Mouse (Mus musculus) left cerebral cortex, postnatal 4 days (tissue): Measurements from ENCODE around the gene Ccdc158. TPM values are rescaled to one million over a fixed set of nuclear protein-coding genes. Genes with fewer than 3 reads are reported as not detected.

ENCODE experiments used
- DNase-seq: peaks from one replicate; pipeline ENCODE4 v3.0.0-alpha.2; 2022
- intact Hi-C: fragments of 180-260 bp; cut with DNase I; formaldehyde crosslinking; loops from one replicate; pipeline ENCODE4 v1.15.1; 2025
- total RNA-seq, 2 experiments: library from RNA; stranded (reverse); gene quantifications; 2 replicates each; pipeline ENCODE4 v1.2.3; 2021

The Ccdc158 gene
- under 1 TPM; 0.52 to 0.64 TPM for total RNA-seq

- DNase-seq = peak; percentile 78
- intact Hi-C loops = loop anchor here (10.0 kb wide), 1 partner anchor 490 kb away; no protein-coding TSS in a partner anchor
Observed at GRCm38 (mm10) chr5:92674859-92675573, at the start of gene Ccdc158. Gene Ccdc158 (minus strand): TSS chr5:92675271.

GRCm38 (mm10) chr5:92721610-92722009 lies 46.5 kb upstream of the Ccdc158 start:
- intact Hi-C loops = no loop called here
- DNase-seq = no peak

- DNase-seq = no peak
- intact Hi-C loops = no loop called here
Observed at GRCm38 (mm10) chr5:92718856-92719255, 43.8 kb upstream of the Ccdc158 start.

- DNase-seq = no peak
- intact Hi-C loops = no loop called here
Observed at GRCm38 (mm10) chr5:92717666-92718360, 42.7 kb upstream of the Ccdc158 start.

GRCm38 (mm10) chr5:92715890-92716289 lies 40.8 kb upstream of the Ccdc158 start:
- intact Hi-C loops = no loop called here
- no peak for DNase-seq

GRCm38 (mm10) chr5:92715319-92715718 lies 40.2 kb upstream of the Ccdc158 start:
- intact Hi-C loops = no loop called here
- DNase-seq = no peak

- no peak for DNase-seq
- intact Hi-C loops = no loop called here
Observed at GRCm38 (mm10) chr5:92714886-92715285, 39.8 kb upstream of the Ccdc158 start.

GRCm38 (mm10) chr5:92712621-92713395 lies 37.7 kb upstream of the Ccdc158 start:
- no peak for DNase-seq
- intact Hi-C loops = no loop called here

GRCm38 (mm10) chr5:92711666-92712290 lies 36.7 kb upstream of the Ccdc158 start:
- DNase-seq = no peak
- intact Hi-C loops = no loop called here

- intact Hi-C loops = no loop called here
- DNase-seq = no peak
Observed at GRCm38 (mm10) chr5:92710779-92711178, 35.7 kb upstream of the Ccdc158 start.

GRCm38 (mm10) chr5:92707921-92708491 lies 32.9 kb upstream of the Ccdc158 start:
- no peak for DNase-seq
- intact Hi-C loops = no loop called here

- intact Hi-C loops = no loop called here
- no peak for DNase-seq
Observed at GRCm38 (mm10) chr5:92703671-92704070, 28.6 kb upstream of the Ccdc158 start.

GRCm38 (mm10) chr5:92701750-92702149 lies 26.7 kb upstream of the Ccdc158 start:
- DNase-seq = no peak
- intact Hi-C loops = no loop called here

- intact Hi-C loops = no loop called here
Observed at GRCm38 (mm10) chr5:92698837-92699529, 23.9 kb upstream of the Ccdc158 start.

GRCm38 (mm10) chr5:92698131-92698836 lies 23.2 kb upstream of the Ccdc158 start:
- DNase-seq = no peak
- intact Hi-C loops = no loop called here

More at GRCm38 (mm10) chr5:92698837-92699529, 23.9 kb upstream of the Ccdc158 start:
- no peak for DNase-seq

- intact Hi-C loops = no loop called here
- DNase-seq = peak; percentile 33
Observed at GRCm38 (mm10) chr5:92694316-92694995, 19.4 kb upstream of the Ccdc158 start.

GRCm38 (mm10) chr5:92693744-92694143 lies 18.7 kb upstream of the Ccdc158 start:
- DNase-seq = no peak
- intact Hi-C loops = no loop called here

- intact Hi-C loops = no loop called here
- peak; percentile 13 for DNase-seq
Observed at GRCm38 (mm10) chr5:92692206-92693007, 17.3 kb upstream of the Ccdc158 start.
